Mouse (Mus musculus): ENCODE data around the gene Rhov.

The Rhov gene

GRCm38 (mm10) chr2:119270643-119271331, at the start of gene Rhov:
TSS of gene Rhov (minus strand) at chr2:119271272.
- DNase-seq = peak; percentile 66

- DNase-seq = no peak
These were observed 49.5 kb upstream of the Rhov start for GRCm38 (mm10) chr2:119320571-119320970.

GRCm38 (mm10) chr2:119318043-119318710, 47.1 kb upstream of the Rhov start:
- DNase-seq = peak; percentile 72

GRCm38 (mm10) chr2:119314742-119315310, 43.8 kb upstream of the Rhov start:
- no peak for DNase-seq

GRCm38 (mm10) chr2:119313780-119314479, 42.9 kb upstream of the Rhov start:
- no peak for DNase-seq

GRCm38 (mm10) chr2:119312380-119312958, 41.4 kb upstream of the Rhov start:
- no peak for DNase-seq

GRCm38 (mm10) chr2:119311544-119311943, 40.5 kb upstream of the Rhov start:
- peak; percentile 68 for DNase-seq

- peak; percentile 80 for DNase-seq
These were observed 33.7 kb upstream of the Rhov start for GRCm38 (mm10) chr2:119304798-119305208.

- DNase-seq = no peak
These were observed 33.3 kb upstream of the Rhov start for GRCm38 (mm10) chr2:119304391-119304790.

GRCm38 (mm10) chr2:119302876-119303275, 31.8 kb upstream of the Rhov start:
- no peak for DNase-seq

- DNase-seq = peak; percentile 57
These were observed 29.9 kb upstream of the Rhov start for GRCm38 (mm10) chr2:119300819-119301493.

- peak; percentile 89 for DNase-seq
These were observed 29.1 kb upstream of the Rhov start for GRCm38 (mm10) chr2:119299981-119300818.

- DNase-seq = no peak
These were observed 27.8 kb upstream of the Rhov start for GRCm38 (mm10) chr2:119298839-119299238.

- DNase-seq = peak; percentile 71
These were observed 27.3 kb upstream of the Rhov start for GRCm38 (mm10) chr2:119298330-119298729.

- DNase-seq = no peak
These were observed 26.4 kb upstream of the Rhov start for GRCm38 (mm10) chr2:119297506-119297905.

- DNase-seq = no peak
These were observed 25.7 kb upstream of the Rhov start for GRCm38 (mm10) chr2:119296756-119297155.

- DNase-seq = no peak
These were observed 23.3 kb upstream of the Rhov start for GRCm38 (mm10) chr2:119294411-119294810.

- DNase-seq = no peak
These were observed 22.8 kb upstream of the Rhov start for GRCm38 (mm10) chr2:119293776-119294390.

- no peak for DNase-seq
These were observed 22.2 kb upstream of the Rhov start for GRCm38 (mm10) chr2:119293311-119293710.

- DNase-seq = no peak
These were observed 21.8 kb upstream of the Rhov start for GRCm38 (mm10) chr2:119292852-119293251.

GRCm38 (mm10) chr2:119292281-119292680, 21.2 kb upstream of the Rhov start:
- no peak for DNase-seq
